Mouse (Mus musculus): ENCODE results near the gene Relch. TPM values are rescaled to one million over a fixed set of nuclear protein-coding genes. Genes with fewer than 3 reads are reported as not detected.

The Relch gene
- total RNA-seq, 2 experiments from 2014 or later, result 88.2 to 109 TPM

- intact Hi-C loops (cut with DNase I), result loop anchor here (5.0 kb wide), 2 partner anchors 39 to 211 kb away; partner anchors contain the start of gene Zcchc2
- peak in 1 of 2 experiments; percentile 19 for DNase-seq (ENCODE audit: low spot score in 2 of 2)
Measured at GRCm38 (mm10) chr1:105781391-105782146, 117.9 kb downstream of the Relch start.

- intact Hi-C loops (cut with DNase I), result loop anchor here (5.0 kb wide), 2 partner anchors 42 to 208 kb away; partner anchors contain the start of gene Zcchc2
- DNase-seq (ENCODE audit: low spot score in 2 of 2), result no peak
Measured at GRCm38 (mm10) chr1:105784257-105785016, 120.8 kb downstream of the Relch start.

GRCm38 (mm10) chr1:105785146-105785545 is 121.5 kb downstream of the Relch start:
- intact Hi-C loops (cut with DNase I), result no loop called here
- DNase-seq (ENCODE audit: low spot score in 2 of 2), result no peak

GRCm38 (mm10) chr1:105786731-105787357 is 123.2 kb downstream of the Relch start:
- no peak for DNase-seq (ENCODE audit: low spot score in 2 of 2)
- intact Hi-C loops (cut with DNase I), result no loop called here

- intact Hi-C loops (cut with DNase I), result no loop called here
- DNase-seq (ENCODE audit: low spot score in 2 of 2), result no peak
Measured at GRCm38 (mm10) chr1:105790103-105790502, 126.4 kb downstream of the Relch start.

GRCm38 (mm10) chr1:105794670-105795069 is 131.0 kb downstream of the Relch start:
- intact Hi-C loops (cut with DNase I), result no loop called here

GRCm38 (mm10) chr1:105795705-105796104 is 132.0 kb downstream of the Relch start:
- no peak for DNase-seq (ENCODE audit: low spot score in 2 of 2)
- intact Hi-C loops (cut with DNase I), result no loop called here

More at GRCm38 (mm10) chr1:105794670-105795069, 131.0 kb downstream of the Relch start:
- DNase-seq (ENCODE audit: low spot score in 2 of 2), result no peak

GRCm38 (mm10) chr1:105800570-105800969 is 136.9 kb downstream of the Relch start:
- intact Hi-C loops (cut with DNase I), result no loop called here
- DNase-seq (ENCODE audit: low spot score in 2 of 2), result no peak

- intact Hi-C loops (cut with DNase I), result no loop called here
- DNase-seq (ENCODE audit: low spot score in 2 of 2), result no peak
Measured at GRCm38 (mm10) chr1:105801252-105801651, 137.6 kb downstream of the Relch start.

GRCm38 (mm10) chr1:105802941-105803340 is 139.3 kb downstream of the Relch start:
- intact Hi-C loops (cut with DNase I), result no loop called here
- no peak for DNase-seq (ENCODE audit: low spot score in 2 of 2)

GRCm38 (mm10) chr1:105804285-105804684 is 140.6 kb downstream of the Relch start:
- DNase-seq (ENCODE audit: low spot score in 2 of 2), result no peak
- intact Hi-C loops (cut with DNase I), result no loop called here

Other genes with a start within 250 kb of the Relch start
- 10 to 100 TPM; 17.8 to 19.2 TPM for gene Pign, start 184 bp upstream of the Relch start, total RNA-seq (2021)
- 1 to 10 TPM; 7.9 to 8.7 TPM for gene Tnfrsf11a, start 116.9 kb downstream of the Relch start, total RNA-seq (2021)

All from left cerebral cortex, postnatal 36 days (tissue).